Mouse (Mus musculus): ENCODE measurements around the gene Slc38a6. TPM values are rescaled to one million over a fixed set of nuclear protein-coding genes. Genes with fewer than 3 reads are reported as not detected.

The Slc38a6 gene
- total RNA-seq, 1 experiment, result 17.4 TPM

GRCm38 (mm10) chr12:73304636-73305035, 18.1 kb downstream of the Slc38a6 start:
- no peaks in the 10 kb centered on the region for H3K4me1 ChIP-seq (ENCODE audit: control insufficient read depth in 2 of 2, insufficient read depth in 2 of 2, low read length in 2 of 2, poor library complexity in 1 of 2)
- H3K9me3 ChIP-seq (ENCODE audit: control insufficient read depth, insufficient read depth, low read depth, low read length), result no peaks in the 10 kb centered on the region
- no peak for TF ChIP-seq HCFC1 (IDR thresholded peaks at IDR 0.05; ENCODE audit: borderline replicate concordance, insufficient read depth, low read length)
- no peak for TF ChIP-seq MAFK (IDR thresholded peaks at IDR 0.05; ENCODE audit: insufficient read depth, low read depth, low read length)
- TF ChIP-seq ZC3H11A (IDR thresholded peaks at IDR 0.05; ENCODE audit: borderline replicate concordance, low read depth, low read length), result no peak
- no peak for TF ChIP-seq ZNF384 (IDR thresholded peaks at IDR 0.05; ENCODE audit: low read depth, low read length)
- no peak for TF ChIP-seq CHD2 (IDR thresholded peaks at IDR 0.05; ENCODE audit: low read depth, low read length)
- no peak overlapping the region for H3K4me3 ChIP-seq (ENCODE audit: insufficient read depth in 1 of 2, low read depth in 1 of 2, low read length in 2 of 2, poor library complexity in 1 of 2, severe bottlenecking in 1 of 2)
- no peak for DNase-seq (ENCODE audit: low read depth, low spot score)
- H3K9ac ChIP-seq (ENCODE audit: insufficient read depth, low read depth, low read length, poor library complexity, severe bottlenecking), result no peak overlapping the region
- no peak overlapping the region for H3K27ac ChIP-seq (ENCODE audit: insufficient read depth, low read depth, low read length, poor library complexity, severe bottlenecking)
- no peaks in the 10 kb centered on the region for H3K36me3 ChIP-seq (ENCODE audit: control insufficient read depth, insufficient read depth, low read length, poor library complexity, severe bottlenecking)
- in situ Hi-C loops (cut with MboI; ENCODE audit: low sequenced_read_pairs in 2 of 2, unreplicated experiment in 2 of 2), result no loop called here

- Histone ChIP-seq H3K9me3 (ENCODE audit: control insufficient read depth, insufficient read depth, low read depth, low read length) (no peaks in the 10 kb centered on the region), H3K4me3 (ENCODE audit: insufficient read depth in 1 of 2, low read depth in 1 of 2, low read length in 2 of 2, poor library complexity in 1 of 2, severe bottlenecking in 1 of 2) (no peak overlapping the region), H3K36me3 (ENCODE audit: control insufficient read depth, insufficient read depth, low read length, poor library complexity, severe bottlenecking) (no peaks in the 10 kb centered on the region), H3K27ac (ENCODE audit: insufficient read depth, low read depth, low read length, poor library complexity, severe bottlenecking) (no peak overlapping the region), H3K9ac (ENCODE audit: insufficient read depth, low read depth, low read length, poor library complexity, severe bottlenecking) (no peak overlapping the region), H3K4me1 (ENCODE audit: control insufficient read depth in 2 of 2, insufficient read depth in 2 of 2, low read length in 2 of 2, poor library complexity in 1 of 2) (no peaks in the 10 kb centered on the region)
- no peak for DNase-seq (ENCODE audit: low read depth, low spot score)
- in situ Hi-C loops (cut with MboI; ENCODE audit: low sequenced_read_pairs in 2 of 2, unreplicated experiment in 2 of 2), result no loop called here
- TF ChIP-seq ZNF384 (IDR thresholded peaks at IDR 0.05; ENCODE audit: low read depth, low read length) (no peak), MAFK (IDR thresholded peaks at IDR 0.05; ENCODE audit: insufficient read depth, low read depth, low read length) (no peak), HCFC1 (IDR thresholded peaks at IDR 0.05; ENCODE audit: borderline replicate concordance, insufficient read depth, low read length) (no peak), ZC3H11A (IDR thresholded peaks at IDR 0.05; ENCODE audit: borderline replicate concordance, low read depth, low read length) (no peak), CHD2 (IDR thresholded peaks at IDR 0.05; ENCODE audit: low read depth, low read length) (no peak)
Observed at GRCm38 (mm10) chr12:73307750-73308149, 21.2 kb downstream of the Slc38a6 start.

GRCm38 (mm10) chr12:73308711-73309110, 22.1 kb downstream of the Slc38a6 start:
- Histone ChIP-seq H3K36me3 (ENCODE audit: control insufficient read depth, insufficient read depth, low read length, poor library complexity, severe bottlenecking) (no peaks in the 10 kb centered on the region), H3K27ac (ENCODE audit: insufficient read depth, low read depth, low read length, poor library complexity, severe bottlenecking) (no peak overlapping the region), H3K4me3 (ENCODE audit: insufficient read depth in 1 of 2, low read depth in 1 of 2, low read length in 2 of 2, poor library complexity in 1 of 2, severe bottlenecking in 1 of 2) (no peak overlapping the region), H3K9me3 (ENCODE audit: control insufficient read depth, insufficient read depth, low read depth, low read length) (no peaks in the 10 kb centered on the region), H3K4me1 (ENCODE audit: control insufficient read depth in 2 of 2, insufficient read depth in 2 of 2, low read length in 2 of 2, poor library complexity in 1 of 2) (no peaks in the 10 kb centered on the region), H3K9ac (ENCODE audit: insufficient read depth, low read depth, low read length, poor library complexity, severe bottlenecking) (no peak overlapping the region)
- DNase-seq (ENCODE audit: low read depth, low spot score), result no peak
- in situ Hi-C loops (cut with MboI; ENCODE audit: low sequenced_read_pairs in 2 of 2, unreplicated experiment in 2 of 2), result no loop called here
- TF ChIP-seq HCFC1 (IDR thresholded peaks at IDR 0.05; ENCODE audit: borderline replicate concordance, insufficient read depth, low read length) (no peak), ZC3H11A (IDR thresholded peaks at IDR 0.05; ENCODE audit: borderline replicate concordance, low read depth, low read length) (no peak), MAFK (IDR thresholded peaks at IDR 0.05; ENCODE audit: insufficient read depth, low read depth, low read length) (no peak), ZNF384 (IDR thresholded peaks at IDR 0.05; ENCODE audit: low read depth, low read length) (no peak), CHD2 (IDR thresholded peaks at IDR 0.05; ENCODE audit: low read depth, low read length) (no peak)

GRCm38 (mm10) chr12:73317706-73318686, 31.4 kb downstream of the Slc38a6 start:
- TF ChIP-seq HCFC1 (IDR thresholded peaks at IDR 0.05; ENCODE audit: borderline replicate concordance, insufficient read depth, low read length) (no peak), ZC3H11A (IDR thresholded peaks at IDR 0.05; ENCODE audit: borderline replicate concordance, low read depth, low read length) (no peak), ZNF384 (IDR thresholded peaks at IDR 0.05; ENCODE audit: low read depth, low read length) (no peak), CHD2 (IDR thresholded peaks at IDR 0.05; ENCODE audit: low read depth, low read length) (no peak), MAFK (IDR thresholded peaks at IDR 0.05; ENCODE audit: insufficient read depth, low read depth, low read length) (no peak)
- in situ Hi-C loops (cut with MboI; ENCODE audit: low sequenced_read_pairs in 2 of 2, unreplicated experiment in 2 of 2), result no loop called here
- peaks cover 3% of the 10 kb centered on the region; the same call in 1 of the 2 replicates for H3K36me3 ChIP-seq (ENCODE audit: control insufficient read depth, insufficient read depth, low read length, poor library complexity, severe bottlenecking)
- no peaks in the 10 kb centered on the region for H3K4me1 ChIP-seq (ENCODE audit: control insufficient read depth in 2 of 2, insufficient read depth in 2 of 2, low read length in 2 of 2, poor library complexity in 1 of 2)
- no peaks in the 10 kb centered on the region for H3K9me3 ChIP-seq (ENCODE audit: control insufficient read depth, insufficient read depth, low read depth, low read length)
- no peak overlapping the region for H3K27ac ChIP-seq (ENCODE audit: insufficient read depth, low read depth, low read length, poor library complexity, severe bottlenecking)
- no peak for DNase-seq (ENCODE audit: low read depth, low spot score)
- H3K4me3 ChIP-seq (ENCODE audit: insufficient read depth in 1 of 2, low read depth in 1 of 2, low read length in 2 of 2, poor library complexity in 1 of 2, severe bottlenecking in 1 of 2), result no peak overlapping the region
- H3K9ac ChIP-seq (ENCODE audit: insufficient read depth, low read depth, low read length, poor library complexity, severe bottlenecking), result no peak overlapping the region

All from ES-E14 (cell line).